Mouse (Mus musculus) gastrocnemius, postnatal 36 days (tissue): ENCODE measurements at regions not wholly inside any gene's neighbourhood (a gene's known extent, or its start where the extent isn't known, plus 50 kb on each side); places are given as distances from the start of the nearest gene placed in this dataset.

ENCODE experiments used
- DNase-seq, 2 experiments: peaks; one replicate each; pipeline ENCODE4 v3.0.0; 2022
- intact Hi-C: fragments of 180-260 bp; cut with DNase I; formaldehyde crosslinking; loops from one replicate; pipeline ENCODE4 v1.15.1; 2025

GRCm38 (mm10) chr10:19412926-19413325 is 56.6 kb downstream of the Olig3 start:
- intact Hi-C loops: no loop called here
- DNase-seq: no peak

DNA sequence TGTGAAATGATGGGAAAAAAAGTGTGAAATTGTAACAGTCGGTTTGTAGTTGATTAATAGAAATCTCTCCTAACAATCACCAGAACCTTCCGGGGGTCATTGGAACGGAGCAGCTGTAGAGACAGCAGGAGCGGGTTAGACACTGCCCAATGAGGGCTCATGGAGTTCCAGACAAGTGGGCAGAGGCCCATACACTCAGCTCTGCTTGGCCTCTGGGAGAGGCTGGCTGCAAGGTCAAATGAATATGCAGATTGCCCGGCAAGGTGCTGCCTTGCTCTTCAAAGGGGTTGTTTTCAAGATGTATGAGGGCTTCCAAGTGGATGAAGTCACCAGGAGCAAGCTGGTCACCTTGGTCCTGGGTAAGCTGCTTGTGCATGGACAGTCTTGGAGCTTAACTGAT is 57.6 kb downstream of the Olig3 start:
- no peak for DNase-seq
- intact Hi-C loops: no loop called here

GRCm38 (mm10) chr10:19414834-19415233 is 58.5 kb downstream of the Olig3 start:
- no peak for DNase-seq
- intact Hi-C loops: no loop called here

DNA sequence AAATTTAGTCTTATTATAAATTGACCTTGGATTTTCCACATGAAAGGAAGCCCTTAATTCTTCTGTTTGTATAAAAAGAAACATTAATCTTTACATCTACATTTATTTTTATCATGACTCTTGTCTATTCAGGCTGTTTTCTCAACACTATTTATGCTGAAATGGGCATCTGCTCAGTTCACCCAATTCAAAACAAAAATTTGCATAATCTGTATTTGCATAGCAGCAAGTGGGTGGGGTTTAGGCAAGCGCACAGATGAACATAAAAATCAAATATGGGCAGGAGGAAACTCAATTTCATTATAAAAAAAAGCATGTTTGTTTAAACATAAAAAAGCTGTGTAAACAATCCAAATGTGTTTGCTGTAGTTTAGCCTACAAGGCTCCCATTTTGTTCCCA is 67.7 kb downstream of the Olig3 start:
- DNase-seq: no peak
- intact Hi-C loops: no loop called here

DNA sequence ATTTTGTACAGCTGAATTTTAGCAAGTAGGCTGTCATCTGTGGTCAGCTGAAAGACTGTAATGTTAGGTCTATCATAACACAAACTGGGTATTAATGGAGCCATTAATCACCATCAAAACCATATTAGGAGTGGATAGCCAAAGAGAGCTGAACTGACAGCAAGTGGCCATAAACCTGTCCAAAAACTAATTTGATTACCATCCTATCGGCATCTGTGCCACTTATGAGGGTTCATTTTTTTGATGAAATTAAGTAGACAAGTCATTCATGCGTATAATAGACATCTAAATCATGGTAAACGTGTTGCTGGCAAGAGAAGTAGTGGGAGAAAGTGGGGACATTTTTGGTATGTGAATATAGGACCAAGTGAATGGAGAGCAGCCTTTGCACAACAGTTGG is 68.6 kb downstream of the Olig3 start:
- DNase-seq: no peak
- intact Hi-C loops: no loop called here

DNA sequence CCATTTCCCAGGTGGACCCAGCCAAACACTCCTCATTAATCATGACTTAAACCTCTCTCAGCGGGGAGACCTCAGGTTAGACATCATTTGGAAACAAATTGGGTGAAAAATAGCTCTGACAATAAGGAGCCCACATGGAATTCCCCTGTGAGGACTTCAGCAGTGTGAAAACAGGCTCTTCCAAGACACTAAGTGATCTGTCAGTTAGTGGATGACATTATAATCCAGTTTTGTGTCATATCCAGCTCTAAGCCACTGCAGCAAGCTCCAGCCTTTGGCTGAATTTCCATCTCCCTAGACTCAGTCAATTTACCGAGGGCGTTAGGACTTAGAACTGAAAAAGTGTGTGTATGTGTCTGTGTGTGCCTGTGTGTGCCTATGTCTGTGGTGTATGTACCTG is 70.5 kb downstream of the Olig3 start:
- intact Hi-C loops: no loop called here
- DNase-seq: no peak

- intact Hi-C loops: no loop called here
- no peak for DNase-seq
Observed at GRCm38 (mm10) chr10:19432515-19432914, 76.2 kb downstream of the Olig3 start.

DNA sequence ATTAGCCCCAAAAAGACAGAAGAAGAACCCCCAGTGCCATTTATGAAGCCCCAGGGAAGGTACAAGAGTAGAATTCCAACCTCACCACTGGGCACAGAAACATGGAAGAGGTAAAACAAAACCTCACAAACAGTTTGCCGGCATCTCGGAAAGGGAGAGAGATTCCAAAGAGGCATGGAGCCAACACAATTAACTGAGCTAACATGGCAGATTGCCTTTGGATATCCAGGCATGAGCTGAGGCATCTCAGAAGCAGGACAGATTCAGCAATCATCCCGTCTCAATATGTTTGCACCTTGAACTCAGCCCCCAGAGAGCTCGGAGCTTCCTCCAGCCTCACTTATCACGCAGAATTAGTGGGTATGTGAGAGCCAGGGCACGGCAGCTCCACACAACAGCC is 78.3 kb downstream of the Olig3 start:
- no peak for DNase-seq

DNA sequence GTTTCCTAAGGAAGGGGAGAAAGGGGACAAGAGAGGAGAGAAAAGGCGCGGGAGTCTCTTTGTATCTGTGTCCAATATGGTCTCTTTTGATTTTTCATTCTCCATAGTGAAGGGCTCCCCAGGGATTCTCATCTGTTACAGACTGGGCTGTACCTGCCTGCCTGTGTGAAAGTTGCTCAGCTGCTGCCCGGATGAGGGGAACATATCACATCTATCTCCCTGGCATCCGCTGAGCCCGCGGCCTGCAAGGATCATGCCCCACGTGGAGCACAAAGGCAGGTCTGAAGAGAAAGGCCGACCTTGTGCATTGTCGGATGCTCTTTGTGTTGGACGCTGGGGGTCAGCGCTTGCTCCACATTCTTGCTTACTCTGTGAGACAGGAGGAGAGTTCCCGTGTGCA is 85.5 kb downstream of the Olig3 start:
- intact Hi-C loops: no loop called here
- DNase-seq: no peak

More for the DNA sequence above, 78.3 kb downstream of the Olig3 start:
- intact Hi-C loops: no loop called here

- intact Hi-C loops: no loop called here
Observed at GRCm38 (mm10) chr10:19443516-19443915, 87.2 kb downstream of the Olig3 start.

GRCm38 (mm10) chr10:19448838-19449559 is 92.7 kb downstream of the Olig3 start:
- intact Hi-C loops: no loop called here
- no peak for DNase-seq

More at GRCm38 (mm10) chr10:19443516-19443915, 87.2 kb downstream of the Olig3 start:
- DNase-seq: no peak

- no peak for DNase-seq
- intact Hi-C loops: no loop called here
Observed at GRCm38 (mm10) chr10:19459053-19459452, 102.7 kb downstream of the Olig3 start.

DNA sequence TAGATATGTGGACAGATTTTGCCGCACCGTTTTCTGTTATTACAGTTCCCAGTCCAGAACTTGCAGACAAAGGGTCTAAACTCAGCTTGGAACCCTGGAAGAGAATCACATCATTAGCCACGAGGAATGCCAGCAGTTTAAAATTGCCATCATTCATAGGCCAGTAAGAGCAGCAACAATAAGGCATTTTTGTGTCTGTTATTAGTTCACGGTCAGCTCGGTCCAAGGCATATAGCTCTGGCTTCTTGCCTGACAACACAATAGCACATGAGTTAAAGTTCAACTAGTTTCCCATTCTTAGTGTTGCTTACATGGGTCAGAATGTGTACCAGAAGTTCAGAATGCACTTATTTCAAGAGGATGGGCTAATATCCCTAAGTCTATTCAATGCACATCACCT is 103.4 kb downstream of the Olig3 start:
- intact Hi-C loops: no loop called here

GRCm38 (mm10) chr10:19460164-19460563 is 103.8 kb downstream of the Olig3 start:
- intact Hi-C loops: no loop called here
- DNase-seq: no peak

More for the DNA sequence above, 103.4 kb downstream of the Olig3 start:
- no peak for DNase-seq

DNA sequence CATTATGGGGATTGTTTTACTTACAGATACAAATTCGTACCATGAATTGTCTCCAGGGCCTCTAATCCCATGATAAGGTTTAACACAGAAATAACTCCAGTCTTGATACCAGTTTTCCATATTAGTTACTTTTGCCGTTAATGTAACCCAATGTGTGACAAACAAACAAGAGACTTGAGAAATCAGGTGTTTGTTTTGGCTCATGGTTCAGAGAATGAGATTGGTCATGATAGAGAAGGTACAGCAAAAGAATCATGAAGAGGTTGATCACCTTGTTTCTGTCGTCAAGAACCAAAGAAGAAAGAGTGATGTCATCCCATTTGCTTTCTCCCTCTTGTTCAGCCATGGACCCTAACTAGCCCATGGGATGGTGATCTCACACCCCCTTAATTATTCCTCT is 107.5 kb downstream of the Olig3 start:
- no peak for DNase-seq
- intact Hi-C loops: no loop called here

DNA sequence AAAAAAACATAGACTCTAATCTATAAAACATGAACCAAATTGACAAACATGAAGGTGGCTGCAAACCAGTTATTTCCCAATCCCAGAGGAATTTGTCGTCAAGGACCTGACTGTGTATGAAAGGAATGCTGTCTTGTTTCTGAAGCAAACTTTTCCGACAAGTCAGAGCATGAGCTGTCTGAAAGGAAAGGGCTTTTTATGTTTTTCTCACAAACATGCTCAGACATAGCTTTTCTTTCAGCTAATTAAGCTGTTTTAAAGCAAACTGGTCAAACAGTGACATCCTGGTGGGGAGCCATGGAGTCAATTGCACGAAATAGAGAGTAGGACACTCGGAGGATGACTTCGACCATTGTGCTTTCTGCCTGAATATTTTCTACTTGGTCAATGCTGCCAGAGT is 108.2 kb downstream of the Olig3 start:
- no peak for DNase-seq
- intact Hi-C loops: no loop called here

GRCm38 (mm10) chr10:19471349-19472040 is 115.2 kb downstream of the Olig3 start:
- intact Hi-C loops: no loop called here
- DNase-seq: no peak

DNA sequence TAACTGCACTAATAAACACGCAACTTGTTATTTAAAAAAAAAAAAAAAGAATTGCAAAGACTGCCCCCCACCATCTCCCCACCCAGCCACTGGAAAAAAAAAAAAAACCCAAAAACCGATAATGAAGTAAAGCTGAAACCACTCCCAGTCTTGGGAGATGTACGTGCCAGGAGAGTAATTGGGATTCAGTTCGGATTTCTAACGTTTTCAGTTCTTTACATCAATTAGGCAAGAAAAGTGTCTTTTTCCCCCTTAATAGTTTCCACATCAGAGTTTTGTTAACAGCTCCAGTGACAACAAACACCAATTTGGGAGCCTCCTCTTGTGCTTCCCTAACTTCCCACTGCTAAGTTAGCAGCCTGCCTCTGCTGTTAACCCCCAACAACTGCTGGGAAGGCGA is 115.7 kb downstream of the Olig3 start:
- no peak for DNase-seq
- intact Hi-C loops: no loop called here

GRCm38 (mm10) chr10:19472949-19473535 is 116.7 kb downstream of the Olig3 start:
- no peak for DNase-seq
- intact Hi-C loops: no loop called here

DNA sequence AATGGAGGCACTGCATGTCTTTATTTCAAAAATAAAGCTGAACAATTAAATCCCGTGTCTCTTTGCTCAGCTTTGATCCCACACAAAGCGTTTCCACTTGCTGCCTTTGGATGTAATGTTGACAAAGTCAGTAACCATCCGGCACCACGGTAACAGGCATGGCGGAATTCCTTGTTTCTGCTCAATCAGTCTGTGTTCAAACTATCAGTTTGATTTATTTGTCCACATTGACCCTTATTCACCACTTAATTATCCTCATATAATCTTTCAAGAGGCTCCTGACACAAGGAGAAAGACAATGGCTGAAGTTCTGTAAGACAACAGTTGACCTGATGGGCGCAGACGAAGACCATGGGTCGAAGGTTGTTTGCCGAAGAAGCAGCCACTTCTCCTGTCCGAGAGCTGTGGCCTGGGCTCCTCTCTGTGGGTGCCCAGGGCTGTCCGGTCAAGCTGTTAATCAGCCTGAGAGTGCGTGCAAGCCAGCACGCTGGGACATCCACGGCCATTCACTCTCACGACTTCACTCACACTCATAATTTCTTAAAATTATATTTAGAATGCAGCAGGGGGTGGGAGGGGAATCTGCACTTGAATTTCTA is 106.1 kb upstream of the Ifngr1 start:
- intact Hi-C loops: no loop called here
- no peak for DNase-seq

DNA sequence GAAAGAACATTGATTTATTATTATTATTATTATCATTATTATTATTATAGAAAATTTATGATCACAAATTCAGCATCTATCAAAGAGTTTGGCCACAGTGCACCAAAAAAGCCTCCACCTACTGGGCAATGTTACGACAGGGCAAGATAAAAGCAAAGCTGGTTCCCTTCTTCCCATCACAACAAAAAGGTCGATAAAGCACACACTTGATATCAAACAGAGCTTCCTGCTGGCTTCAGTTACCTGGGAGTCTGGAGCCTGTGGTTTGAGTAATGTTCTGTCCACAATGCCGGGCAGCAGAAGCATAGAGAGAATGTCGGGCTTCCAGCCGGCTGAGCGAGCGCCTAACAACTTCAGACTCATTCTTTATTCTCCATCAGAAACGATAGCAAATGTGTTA is 101.2 kb upstream of the Ifngr1 start:
- intact Hi-C loops: loop anchor here (5.0 kb wide), 2 partner anchors 177 to 202 kb away; no protein-coding TSS in a partner anchor
- no peak for DNase-seq
